Mouse (Mus musculus) CH12.LX (cell line): ENCODE results near the gene Clcf1. TPM values are rescaled to one million over a fixed set of nuclear protein-coding genes. Genes with fewer than 3 reads are reported as not detected.
"Not testable (repeated sequence)": the region's sequence is repeated elsewhere in the genome, so short reads cannot be mapped to it uniquely, and the experiment has no call there.

Source experiments
- DNase-seq: peaks from one replicate; pipeline ENCODE4 v3.0.0-alpha.2; 2013; ENCODE audit errors: extremely low read depth
- H3K27ac ChIP-seq: 2 replicates; pipeline ENCODE4 v1.5.1; 2012; ENCODE audit warnings: low read depth, mild to moderate bottlenecking, control low read depth, moderate library complexity; ENCODE audit not compliant: insufficient read depth
- H3K27me3 ChIP-seq: replicated peaks from 2 replicates; pipeline ENCODE3; 2012; ENCODE audit warnings: inconsistent platforms
- H3K36me3 ChIP-seq, 2 experiments: replicated peaks in 1 of 2; 2 replicates each; pipeline versions ENCODE3 to v1.6.1; 2012; ENCODE audit warnings: inconsistent platforms in 1 of 2, low read length in 1 of 2, mild to moderate bottlenecking in 1 of 2, mixed read lengths in 1 of 2, moderate library complexity in 1 of 2; ENCODE audit not compliant: control insufficient read depth in 1 of 2, insufficient read depth in 1 of 2
- H3K4me1 ChIP-seq, 2 experiments: 2 replicates each; pipeline ENCODE4 v1.6.1; 2012; ENCODE audit warnings: inconsistent platforms in 1 of 2, moderate library complexity in 1 of 2; ENCODE audit not compliant: insufficient read depth in 2 of 2, control insufficient read depth in 1 of 2
- H3K4me2 ChIP-seq: 2 replicates; pipeline ENCODE4 v1.6.1; 2012; ENCODE audit warnings: low read depth, mild to moderate bottlenecking, control low read depth; ENCODE audit not compliant: poor library complexity, insufficient read depth, severe bottlenecking
- H3K4me3 ChIP-seq, 3 experiments: fragments of 150-350 bp in 1 of 3; sonication (generic) in 1 of 3; replicated peaks in 1 of 3; 2 replicates each; pipeline versions ENCODE3 to v1.5.1; 2011 to 2012; ENCODE audit warnings: low read depth in 2 of 3, low read length in 2 of 3, mild to moderate bottlenecking in 2 of 3, moderate library complexity in 2 of 3, control low read depth in 1 of 3, improper control_type of control experiment in 1 of 3, inconsistent platforms in 1 of 3, mixed read lengths in 1 of 3; ENCODE audit not compliant: poor library complexity in 1 of 3
- H3K79me2 ChIP-seq: replicated peaks from 2 replicates; pipeline ENCODE4 v1.6.1; 2012; ENCODE audit warnings: mild to moderate bottlenecking, moderate library complexity; ENCODE audit not compliant: control insufficient read depth, poor library complexity, insufficient read depth, severe bottlenecking; ENCODE audit errors: extremely low read depth
- H3K9ac ChIP-seq: 2 replicates; pipeline ENCODE4 v1.6.1; 2012; ENCODE audit warnings: low read depth, mild to moderate bottlenecking, control low read depth, moderate library complexity; ENCODE audit not compliant: insufficient read depth
- H3K9me3 ChIP-seq: replicated peaks from 2 replicates; pipeline ENCODE3; 2012; ENCODE audit warnings: low read length, inconsistent platforms, mixed read lengths
- BHLHE40 ChIP-seq: IDR thresholded peaks from 2 replicates; pipeline ENCODE4 v1.6.1; 2011; ENCODE audit warnings: mild to moderate bottlenecking, low read depth, low read length, improper control_type of control experiment
- CHD1 ChIP-seq: IDR thresholded peaks from 2 replicates; pipeline ENCODE4 v1.6.1; 2012; ENCODE audit warnings: low read depth, low read length, improper control_type of control experiment, inconsistent platforms
- CTCF ChIP-seq, 2 experiments: IDR thresholded peaks in 1 of 2; conservative IDR thresholded peaks in 1 of 2; 2 replicates each; pipeline ENCODE4 v1.5.1; 2011 to 2012; ENCODE audit warnings: low read depth in 2 of 2, low read length in 2 of 2, improper control_type of control experiment in 1 of 2, inconsistent platforms in 1 of 2, mild to moderate bottlenecking in 1 of 2, moderate library complexity in 1 of 2
- E2F4 ChIP-seq: IDR thresholded peaks from 2 replicates; pipeline ENCODE4 v1.6.1; 2011; ENCODE audit warnings: low read depth, low read length, improper control_type of control experiment; ENCODE audit not compliant: insufficient replicate concordance
- ELF1 ChIP-seq: IDR thresholded peaks from 2 replicates; pipeline ENCODE4 v1.6.1; 2014; ENCODE audit warnings: low read depth, mild to moderate bottlenecking, inconsistent platforms, low read length, improper control_type of control experiment
- HCFC1 ChIP-seq: IDR thresholded peaks from 2 replicates; pipeline ENCODE4 v1.6.1; 2012; ENCODE audit warnings: low read depth, mild to moderate bottlenecking, inconsistent platforms, low read length, improper control_type of control experiment
- JUN ChIP-seq: IDR thresholded peaks from 2 replicates; pipeline ENCODE4 v1.6.1; 2011; ENCODE audit warnings: low read depth, mild to moderate bottlenecking, low read length, improper control_type of control experiment, moderate library complexity; ENCODE audit not compliant: insufficient read depth
- JUND ChIP-seq: conservative IDR thresholded peaks from 2 replicates; pipeline ENCODE4 v1.6.1; 2011; ENCODE audit warnings: low read depth, low read length, improper control_type of control experiment
- MAFK ChIP-seq: IDR thresholded peaks from 2 replicates; pipeline ENCODE4 v1.6.1; 2011; ENCODE audit warnings: low read length, improper control_type of control experiment; ENCODE audit not compliant: insufficient replicate concordance
- MAX ChIP-seq: IDR thresholded peaks from 2 replicates; pipeline ENCODE4 v1.6.1; 2011; ENCODE audit warnings: low read length, improper control_type of control experiment
- MAZ ChIP-seq: IDR thresholded peaks from 2 replicates; pipeline ENCODE4 v1.6.1; 2012; ENCODE audit warnings: low read depth, mild to moderate bottlenecking, inconsistent platforms, low read length, improper control_type of control experiment, moderate library complexity
- MXI1 ChIP-seq: IDR thresholded peaks from 2 replicates; pipeline ENCODE4 v1.6.1; 2011; ENCODE audit warnings: mild to moderate bottlenecking, low read depth, low read length, improper control_type of control experiment
- MYC ChIP-seq: IDR thresholded peaks from 2 replicates; pipeline ENCODE4 v1.6.1; 2011; ENCODE audit warnings: low read depth, mild to moderate bottlenecking, improper control_type of control experiment, low read length
- POLR2AphosphoS2 ChIP-seq: IDR thresholded peaks from 2 replicates; pipeline ENCODE4 v1.6.1; 2011; ENCODE audit warnings: low read depth, low read length, improper control_type of control experiment
- RAD21 ChIP-seq: IDR thresholded peaks from 2 replicates; pipeline ENCODE4 v1.6.1; 2011; ENCODE audit warnings: low read depth, mild to moderate bottlenecking, low read length, improper control_type of control experiment, moderate library complexity
- RCOR1 ChIP-seq: conservative IDR thresholded peaks from 2 replicates; pipeline ENCODE4 v1.6.1; 2012; ENCODE audit warnings: low read depth, mild to moderate bottlenecking, inconsistent platforms, low read length, improper control_type of control experiment
- SIN3A ChIP-seq: IDR thresholded peaks from 2 replicates; pipeline ENCODE4 v1.6.1; 2012; ENCODE audit warnings: low read length, improper control_type of control experiment, inconsistent platforms
- SMC3 ChIP-seq: IDR thresholded peaks from 2 replicates; pipeline ENCODE4 v1.6.1; 2011; ENCODE audit warnings: low read depth, low read length, improper control_type of control experiment
- TBP ChIP-seq: conservative IDR thresholded peaks from 2 replicates; pipeline ENCODE4 v1.6.1; 2011; ENCODE audit warnings: low read depth, low read length, improper control_type of control experiment
- ZKSCAN1 ChIP-seq: IDR thresholded peaks from 2 replicates; pipeline ENCODE4 v1.6.1; 2012; ENCODE audit warnings: low read depth, inconsistent platforms, low read length, improper control_type of control experiment, borderline replicate concordance
- dilution Hi-C: fragments of 300-500 bp; cut with MboI; formaldehyde crosslinking; loops from 2 replicates; pipeline ENCODE4 v1.14.3; 2020; ENCODE audit warnings: low sequenced_read_pairs; ENCODE audit not compliant: extremely low pct_unique_long_range_greater_than_20kb, extremely low pct_ligation_motif_present
- in situ Hi-C: fragments of 300-500 bp; cut with MboI; formaldehyde crosslinking; loops from 3 replicates; pipeline ENCODE4 v1.14.3; 2019; ENCODE audit warnings: low sequenced_read_pairs, low pct_ligation_motif_present, low pct_unique_long_range_greater_than_20kb, mixed read lengths
- polyA plus RNA-seq: library from polyadenylated mRNA; unstranded; fragments of >175 nt; gene quantifications from 2 replicates; pipeline ENCODE4 v1.2.1, GENCODE M21; 2012; ENCODE audit warnings: low read depth; ENCODE audit not compliant: insufficient read length
- total RNA-seq, 2 experiments: library from RNA; depleted of rRNA; stranded (reverse); fragments of 300-350 nt in 1 of 2; fragments of >200 nt in 1 of 2; gene quantifications; 2 replicates each; pipeline ENCODE4 v1.2.3; 2012 to 2014

Gene Clcf1
- total and polyA plus RNA-seq, 3 experiments = 0.09 to 1.0 (median 0.28) TPM

DNA sequence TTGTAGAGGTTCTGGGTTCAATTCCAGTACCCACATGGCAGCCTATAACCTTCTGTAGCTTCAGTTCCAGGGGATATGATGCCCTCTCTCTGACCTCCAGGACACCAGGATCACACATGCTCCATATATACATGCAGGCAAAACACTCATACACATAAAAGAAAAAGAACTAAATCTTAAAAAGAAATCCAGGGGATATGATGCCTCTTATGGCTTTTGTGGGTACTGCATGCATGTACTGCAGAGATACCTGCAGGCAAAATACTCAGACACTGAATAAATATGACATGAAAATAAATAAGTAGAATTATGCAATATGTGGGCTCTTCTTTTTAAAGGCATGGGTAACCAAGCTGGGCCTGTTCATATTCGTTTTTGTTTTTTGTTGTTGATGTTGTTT is 33.0 kb downstream of the Clcf1 start:
- dilution Hi-C loops = no loop called here
- Histone ChIP-seq H3K36me3 (no peaks in the 10 kb centered on the region), H3K9ac (no peak overlapping the region), H3K9me3 (no peaks in the 10 kb centered on the region), H3K27me3 (no peaks in the 10 kb centered on the region), H3K4me2 (no peak overlapping the region), H3K4me1 (peaks cover 0 to 5% of the 10 kb centered on the region in 2 experiments; a peak in 2 of 4 replicates), H3K4me3 (no peak overlapping the region), H3K79me2 (no peaks in the 10 kb centered on the region), H3K27ac (no peak overlapping the region)
- 0 out of 2 replicates have a peak, but pooled peaks have one; percentile 24 for TF ChIP-seq SMC3
- TF ChIP-seq ZKSCAN1 = no peak
- TF ChIP-seq POLR2AphosphoS2 = no peak
- peak in 1 of 2 experiments; percentile 51; a peak in 2 of 4 replicates for TF ChIP-seq CTCF (conservative IDR thresholded peaks at IDR 0.05 in 1 of 2, IDR thresholded peaks at IDR 0.05 in 1 of 2; ENCODE audit: low read depth in 2 of 2, low read length in 2 of 2)
- TF ChIP-seq RAD21 = peak; percentile 30
- in situ Hi-C loops = no loop called here
- DNase-seq = no peak

DNA sequence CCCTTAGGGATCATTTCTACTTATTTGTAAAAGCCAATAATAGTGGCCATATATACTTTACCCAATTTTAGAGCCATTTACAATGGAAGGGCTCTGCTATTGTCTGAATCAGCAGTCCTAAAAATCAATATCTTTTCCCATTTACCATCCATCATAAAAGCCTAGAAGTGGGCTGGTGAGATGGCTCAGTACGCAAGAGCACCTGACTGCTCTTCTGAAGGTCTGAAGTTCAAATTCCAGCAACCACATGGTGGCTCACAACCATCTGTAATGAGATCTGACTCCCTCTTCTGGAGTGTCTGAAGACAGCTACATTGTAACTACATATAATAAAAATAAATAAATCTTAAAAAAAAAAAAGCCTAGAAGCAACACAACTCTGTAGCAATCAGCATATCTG is 34.6 kb downstream of the Clcf1 start:
- H3K27ac ChIP-seq, in situ Hi-C loops, H3K27me3 ChIP-seq, H3K79me2 ChIP-seq, dilution Hi-C loops, H3K9ac ChIP-seq, H3K4me2 ChIP-seq: not testable (repeated sequence)
- peak in 1 of 2 experiments; percentile 37; a peak in 2 of 4 replicates for TF ChIP-seq CTCF (conservative IDR thresholded peaks at IDR 0.05 in 1 of 2, IDR thresholded peaks at IDR 0.05 in 1 of 2; ENCODE audit: low read depth in 2 of 2, low read length in 2 of 2)
- TF ChIP-seq, all 38 proteins: peak for 1; not testable (repeated sequence) for 37
- not testable (repeated sequence) for DNase-seq, H3K4me1 ChIP-seq, H3K36me3 ChIP-seq, H3K4me3 ChIP-seq, H3K9me3 ChIP-seq

DNA sequence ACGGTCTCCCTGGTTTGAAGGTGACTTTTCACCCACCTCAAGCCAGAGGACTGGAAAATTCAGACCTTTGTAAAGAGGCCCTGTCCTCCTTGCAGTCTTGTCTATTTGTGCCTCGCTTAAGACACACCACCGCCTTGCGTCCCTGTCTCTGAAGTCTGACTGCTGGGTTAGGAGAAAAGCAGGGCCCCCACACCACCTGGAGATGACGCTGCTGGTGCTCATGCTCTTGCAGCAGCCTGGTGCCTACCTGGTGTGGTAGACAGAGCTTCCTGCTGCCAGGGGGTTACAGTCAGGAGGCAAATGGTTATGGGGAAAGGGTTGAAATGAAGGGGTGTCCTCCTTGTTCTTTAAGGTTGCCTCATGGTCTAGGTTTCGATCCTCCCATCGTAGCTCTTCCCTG is 40.2 kb downstream of the Clcf1 start:
- dilution Hi-C loops (no loop called here), in situ Hi-C loops (loop anchor here (10.0 kb wide), 1 partner anchor 171 kb away; no protein-coding TSS in a partner anchor)
- Histone ChIP-seq H3K4me3 (no peak overlapping the region), H3K36me3 (no peaks in the 10 kb centered on the region), H3K9ac (no peak overlapping the region), H3K27ac (no peak overlapping the region), H3K27me3 (peaks cover 2% of the 10 kb centered on the region), H3K4me1 (peaks cover 0 to 8% of the 10 kb centered on the region in 2 experiments; a peak in 3 of 4 replicates), H3K9me3 (peaks cover 2% of the 10 kb centered on the region), H3K79me2 (no peaks in the 10 kb centered on the region), H3K4me2 (no peak overlapping the region)
- DNase-seq = no peak
- TF ChIP-seq HCFC1 (no peak), MAX (no peak), E2F4 (no peak), MAFK (no peak), ZKSCAN1 (no peak), MXI1 (no peak), MAZ (no peak), JUND (no peak), BHLHE40 (no peak), MYC (no peak), RCOR1 (no peak), SIN3A (no peak), ELF1 (no peak), TBP (no peak), JUN (no peak), CHD1 (no peak)
